Mouse (Mus musculus) heart, adult 2 months (tissue): ENCODE results near the gene Tmem44. TPM values are rescaled to one million over a fixed set of nuclear protein-coding genes. Genes with fewer than 3 reads are reported as not detected.

ENCODE experiments used
- DNase-seq, 2 experiments: peaks; one replicate each; pipeline ENCODE4 v3.0.0; 2021
- H3K27ac ChIP-seq: fragments of 200-600 bp; 2 replicates; pipeline ENCODE4 v1.8.1; 2022
- H3K27me3 ChIP-seq: fragments of 200-500 bp; 2 replicates; pipeline ENCODE4 v1.6.1; 2012; ENCODE audit warnings: mild to moderate bottlenecking, low read length, inconsistent platforms, mixed read lengths; ENCODE audit not compliant: control insufficient read depth, insufficient read depth
- H3K36me3 ChIP-seq: fragments of 200-500 bp; 2 replicates; pipeline ENCODE4 v1.6.1; 2012; ENCODE audit warnings: low read length, inconsistent platforms; ENCODE audit not compliant: control insufficient read depth, insufficient read depth
- H3K4me1 ChIP-seq: fragments of 200-500 bp; 2 replicates; pipeline ENCODE4 v1.6.1; 2011; ENCODE audit warnings: low read length; ENCODE audit not compliant: control insufficient read depth, insufficient read depth
- H3K4me3 ChIP-seq: fragments of 200-600 bp; 2 replicates; pipeline ENCODE4 v1.8.1; 2022
- H3K79me2 ChIP-seq: fragments of 200-500 bp; replicated peaks from 2 replicates; pipeline ENCODE4 v1.6.1; 2012; ENCODE audit warnings: mild to moderate bottlenecking, inconsistent platforms, low read length, moderate library complexity, mixed read lengths; ENCODE audit not compliant: control insufficient read depth, insufficient read depth
- H3K9ac ChIP-seq: fragments of 200-500 bp; 2 replicates; pipeline ENCODE4 v1.6.1; 2012; ENCODE audit warnings: low read depth, mild to moderate bottlenecking, control low read depth, inconsistent platforms, low read length, mixed read lengths
- CTCF ChIP-seq: fragments of 200-600 bp; IDR thresholded peaks from 2 replicates; pipeline ENCODE4 v1.8.1; 2022; ENCODE audit warnings: antibody characterized with exemption, mild to moderate bottlenecking, moderate library complexity
- EP300 ChIP-seq: fragments of 200-500 bp; IDR thresholded peaks from 2 replicates; pipeline ENCODE4 v1.6.1; 2011; ENCODE audit warnings: low read depth, low read length, control low read depth; ENCODE audit not compliant: insufficient read depth
- POLR2A ChIP-seq: fragments of 200-500 bp; IDR thresholded peaks from 2 replicates; pipeline ENCODE4 v1.6.1; 2011; ENCODE audit warnings: mild to moderate bottlenecking, low read depth, low read length, control low read depth; ENCODE audit not compliant: insufficient read depth
- WGBS: fragments of 180-500 bp; shearing (Covaris S2); methylation state at CpG from one replicate; pipeline ENCODE4 v1.1.7; 2018; 5-methylcytosine and 5-hydroxymethylcytosine counted together
- intact Hi-C: fragments of 180-260 bp; cut with DNase I; formaldehyde crosslinking; loops from one replicate; pipeline ENCODE4 v1.15.1; 2025
- polyA plus RNA-seq: library from polyadenylated mRNA; depleted of rRNA; stranded (reverse); fragments of >200 nt; gene quantifications from 2 replicates; pipeline ENCODE4 v1.2.3, GENCODE M21; 2012
- total RNA-seq, 2 experiments: library from RNA; stranded (reverse); gene quantifications; 2 replicates each; pipeline ENCODE4 v1.2.3; 2021

The Tmem44 gene
- total and polyA plus RNA-seq, 3 experiments = 4.4 to 9.8 (median 5.8) TPM

GRCm38 (mm10) chr16:30509340-30509739 lies 41.3 kb downstream of the Tmem44 start:
- no peak overlapping the region for H3K27ac ChIP-seq
- peaks cover 9% of the 10 kb centered on the region for H3K4me1 ChIP-seq
- H3K27me3 ChIP-seq = no peaks in the 10 kb centered on the region
- no peak for DNase-seq
- H3K79me2 ChIP-seq = no peaks in the 10 kb centered on the region
- TF ChIP-seq POLR2A (no peak), CTCF (no peak), EP300 (no peak)
- no peaks in the 10 kb centered on the region for H3K36me3 ChIP-seq
- intact Hi-C loops = loop anchor here (10.0 kb wide), 1 partner anchor 325 kb away; no protein-coding TSS in a partner anchor
- 94% methylated on average over 12 of the region's 12 CpGs for WGBS
- H3K4me3 ChIP-seq = no peak overlapping the region
- no peak overlapping the region for H3K9ac ChIP-seq

GRCm38 (mm10) chr16:30508738-30509137 lies 41.9 kb downstream of the Tmem44 start:
- intact Hi-C loops = loop anchor here (10.0 kb wide), 1 partner anchor 324 kb away; no protein-coding TSS in a partner anchor
- WGBS = 90% methylated on average over 9 of the region's 9 CpGs
- Histone ChIP-seq H3K4me1 (peaks cover 9% of the 10 kb centered on the region), H3K36me3 (no peaks in the 10 kb centered on the region), H3K4me3 (no peak overlapping the region), H3K27ac (no peak overlapping the region), H3K9ac (no peak overlapping the region), H3K27me3 (no peaks in the 10 kb centered on the region), H3K79me2 (no peaks in the 10 kb centered on the region)
- no peak for DNase-seq
- TF ChIP-seq POLR2A = no peak
- no peak for TF ChIP-seq CTCF
- TF ChIP-seq EP300 = no peak

GRCm38 (mm10) chr16:30507120-30507519 lies 43.5 kb downstream of the Tmem44 start:
- H3K79me2 ChIP-seq = no peaks in the 10 kb centered on the region
- peaks cover 8% of the 10 kb centered on the region for H3K4me1 ChIP-seq
- H3K27me3 ChIP-seq = no peaks in the 10 kb centered on the region
- H3K9ac ChIP-seq = no peak overlapping the region
- H3K36me3 ChIP-seq = no peaks in the 10 kb centered on the region
- WGBS = 38% methylated on average over 10 of the region's 10 CpGs
- no peak for DNase-seq
- TF ChIP-seq CTCF = no peak
- TF ChIP-seq EP300 = no peak
- TF ChIP-seq POLR2A = no peak
- no peak overlapping the region for H3K27ac ChIP-seq
- intact Hi-C loops = loop anchor here (10.0 kb wide), 1 partner anchor 322 kb away; no protein-coding TSS in a partner anchor
- no peak overlapping the region for H3K4me3 ChIP-seq

GRCm38 (mm10) chr16:30505311-30506031 lies 45.2 kb downstream of the Tmem44 start:
- intact Hi-C loops = loop anchor here (10.0 kb wide), 1 partner anchor 321 kb away; no protein-coding TSS in a partner anchor
- 85% methylated on average over 11 of the region's 11 CpGs for WGBS
- no peak overlapping the region for H3K9ac ChIP-seq
- H3K79me2 ChIP-seq = no peaks in the 10 kb centered on the region
- no peak overlapping the region for H3K4me3 ChIP-seq
- no peak for DNase-seq
- peaks cover 10% of the 10 kb centered on the region for H3K4me1 ChIP-seq
- TF ChIP-seq CTCF (no peak), POLR2A (no peak), EP300 (no peak)
- no peaks in the 10 kb centered on the region for H3K36me3 ChIP-seq
- no peak overlapping the region; the same call in 1 of the 2 replicates for H3K27ac ChIP-seq
- H3K27me3 ChIP-seq = no peaks in the 10 kb centered on the region

GRCm38 (mm10) chr16:30504856-30505255 lies 45.8 kb downstream of the Tmem44 start:
- H3K27me3 ChIP-seq = no peaks in the 10 kb centered on the region
- H3K79me2 ChIP-seq = no peaks in the 10 kb centered on the region
- H3K36me3 ChIP-seq = no peaks in the 10 kb centered on the region
- DNase-seq = no peak
- intact Hi-C loops = loop anchor here (1.0 to 10.0 kb wide), 3 partner anchors 131 to 320 kb away; no protein-coding TSS in a partner anchor
- H3K27ac ChIP-seq = no peak overlapping the region; the same call in 1 of the 2 replicates
- 69% methylated on average over 4 of the region's 4 CpGs for WGBS
- no peak overlapping the region for H3K9ac ChIP-seq
- H3K4me3 ChIP-seq = no peak overlapping the region
- TF ChIP-seq CTCF = no peak
- TF ChIP-seq POLR2A = no peak
- TF ChIP-seq EP300 = no peak
- peaks cover 10% of the 10 kb centered on the region for H3K4me1 ChIP-seq

GRCm38 (mm10) chr16:30503958-30504357 lies 46.7 kb downstream of the Tmem44 start:
- peak; percentile 72 to 74 for DNase-seq
- Histone ChIP-seq H3K9ac (no peak overlapping the region), H3K27me3 (no peaks in the 10 kb centered on the region), H3K27ac (peak overlapping the region; percentile 55), H3K4me3 (no peak overlapping the region), H3K36me3 (no peaks in the 10 kb centered on the region), H3K79me2 (no peaks in the 10 kb centered on the region), H3K4me1 (peaks cover 10% of the 10 kb centered on the region)
- TF ChIP-seq CTCF (peak; percentile 97), POLR2A (no peak), EP300 (peak; percentile 92)
- WGBS = 14% methylated on average over 15 of the region's 15 CpGs
- intact Hi-C loops = loop anchor here (1.0 to 10.0 kb wide), 3 partner anchors 130 to 319 kb away; no protein-coding TSS in a partner anchor
